Mouse (Mus musculus) limb, embryonic 14.5 days (tissue): ENCODE results near the gene Elmsan1. TPM values are rescaled to one million over a fixed set of nuclear protein-coding genes. Genes with fewer than 3 reads are reported as not detected.

ENCODE experiments used
- ATAC-seq: fragments of 200-750 bp; cut with Nextera tagmentation; 2 replicates; pipeline ENCODE4 v1.8.0; 2017; ENCODE audit warnings: low read depth, moderate number of reproducible peaks, moderate TSS enrichment; ENCODE audit not compliant: low FRiP score
- DNase-seq: peaks from one replicate; pipeline ENCODE4 v3.0.0-alpha.2; 2015; ENCODE audit warnings: low spot score
- H3K27ac ChIP-seq: fragments of 300-500 bp; sonication (generic); replicated peaks from 2 replicates; pipeline ENCODE4 v1.5.1; 2014; ENCODE audit warnings: low read depth, mild to moderate bottlenecking, low read length, moderate library complexity, mixed read lengths
- H3K27me3 ChIP-seq: fragments of 300-500 bp; sonication (generic); 2 replicates; pipeline ENCODE4 v1.6.1; 2014; ENCODE audit warnings: low read length, mixed read lengths; ENCODE audit not compliant: control insufficient read depth, insufficient read depth
- H3K36me3 ChIP-seq: fragments of 300-500 bp; sonication (generic); 2 replicates; pipeline ENCODE4 v1.6.1; 2014; ENCODE audit warnings: mild to moderate bottlenecking, low read length, moderate library complexity, mixed read lengths; ENCODE audit not compliant: control insufficient read depth, insufficient read depth
- H3K4me1 ChIP-seq: fragments of 300-500 bp; sonication (generic); 2 replicates; pipeline ENCODE4 v1.6.1; 2014; ENCODE audit warnings: antibody characterized with exemption, low read length, mixed read lengths; ENCODE audit not compliant: control insufficient read depth, insufficient read depth
- H3K4me2 ChIP-seq: fragments of 300-500 bp; sonication (generic); replicated peaks from 2 replicates; pipeline ENCODE4 v1.6.1; 2014; ENCODE audit warnings: low read depth, mild to moderate bottlenecking, low read length, moderate library complexity; ENCODE audit not compliant: severe bottlenecking
- H3K4me3 ChIP-seq: fragments of 300-500 bp; sonication (generic); replicated peaks from 2 replicates; pipeline ENCODE4 v1.5.1; 2014; ENCODE audit warnings: low read length
- H3K9ac ChIP-seq: fragments of 300-500 bp; sonication (generic); 2 replicates; pipeline ENCODE4 v1.6.1; 2014; ENCODE audit warnings: mild to moderate bottlenecking, low read depth, low read length, moderate library complexity; ENCODE audit not compliant: severe bottlenecking
- H3K9me3 ChIP-seq: fragments of 300-500 bp; sonication (generic); 2 replicates; pipeline ENCODE4 v1.6.1; 2016; ENCODE audit warnings: low read length; ENCODE audit not compliant: control insufficient read depth
- POLR2A ChIP-seq: fragments of 200-500 bp; IDR thresholded peaks from 2 replicates; pipeline ENCODE4 v1.8.0; 2012; ENCODE audit warnings: inconsistent platforms, mild to moderate bottlenecking, moderate library complexity, borderline replicate concordance; ENCODE audit not compliant: insufficient read depth, insufficient read length; ENCODE audit errors: extremely low read depth
- WGBS: fragments of 180-500 bp; shearing (Covaris S2); extraction: QIAGEN DNeasy Blood & Tissue Kit; methylation state at CpG from one replicate; pipeline ENCODE4 v1.1.7; 2014; 5-methylcytosine and 5-hydroxymethylcytosine counted together
- polyA plus RNA-seq, 2 experiments: library from polyadenylated mRNA; depleted of rRNA in 1 of 2; stranded (reverse) in 1 of 2; unstranded in 1 of 2; fragments of >200 nt; fragmentation: Nextera tagmentation in 1 of 2; extraction: Ambion mirVana in 1 of 2; gene quantifications; 2 replicates each; pipeline versions ENCODE4 v1.2.1 to v1.2.3; 2012 to 2014

Gene Elmsan1
- polyA plus RNA-seq, 2 experiments = 11.8 to 14.4 TPM

GRCm38 (mm10) chr12:84203170-84203777, 15.4 kb downstream of the Elmsan1 start:
- no peak for TF ChIP-seq POLR2A
- no peak overlapping the region for H3K4me3 ChIP-seq
- H3K36me3 ChIP-seq = 0 out of 2 replicates have a peak, but pooled peaks cover 4% of the 10 kb centered on the region
- peaks cover 24% of the 10 kb centered on the region for H3K4me1 ChIP-seq
- H3K4me2 ChIP-seq = no peak overlapping the region
- no peaks in the 10 kb centered on the region for H3K27me3 ChIP-seq
- WGBS = 73% methylated on average over 7 of the region's 7 CpGs
- H3K9me3 ChIP-seq = no peaks in the 10 kb centered on the region
- no peak overlapping the region for H3K27ac ChIP-seq
- no peak overlapping the region for H3K9ac ChIP-seq
- ATAC-seq (no peak), DNase-seq (no peak)

DNA sequence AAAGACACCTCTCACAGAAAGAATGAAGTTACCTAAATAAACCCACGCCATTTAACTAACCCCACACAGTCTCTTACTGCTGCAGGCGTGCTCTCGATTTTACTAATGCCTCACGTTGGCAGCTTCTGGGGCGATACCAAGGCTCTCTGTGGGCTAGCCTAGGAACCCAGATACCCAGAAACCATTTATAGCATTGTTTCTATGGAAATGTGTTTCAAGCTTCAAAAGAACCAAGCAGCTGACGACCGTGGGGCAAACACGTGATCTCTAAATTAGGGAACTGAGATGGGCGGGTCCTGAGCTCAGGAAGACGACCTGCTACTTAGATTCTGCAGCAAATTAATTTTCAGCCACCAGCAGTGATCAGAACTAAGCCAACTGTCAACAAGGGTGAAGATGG, 16.1 kb downstream of the Elmsan1 start:
- Histone ChIP-seq H3K27me3 (no peaks in the 10 kb centered on the region), H3K36me3 (0 out of 2 replicates have a peak, but pooled peaks cover 4% of the 10 kb centered on the region), H3K9ac (no peak overlapping the region), H3K4me3 (no peak overlapping the region), H3K27ac (no peak overlapping the region), H3K4me2 (no peak overlapping the region), H3K4me1 (peaks cover 18% of the 10 kb centered on the region), H3K9me3 (no peaks in the 10 kb centered on the region)
- 71% methylated on average over 10 of the region's 10 CpGs for WGBS
- no peak for TF ChIP-seq POLR2A
- no peak for ATAC-seq
- DNase-seq = no peak

GRCm38 (mm10) chr12:84201686-84202484, 16.8 kb downstream of the Elmsan1 start:
- no peak overlapping the region for H3K4me3 ChIP-seq
- no peaks in the 10 kb centered on the region for H3K27me3 ChIP-seq
- no peak for ATAC-seq
- H3K9me3 ChIP-seq = no peaks in the 10 kb centered on the region
- no peak overlapping the region for H3K4me2 ChIP-seq
- H3K36me3 ChIP-seq = 0 out of 2 replicates have a peak, but pooled peaks cover 4% of the 10 kb centered on the region
- 82% methylated on average over 18 of the region's 18 CpGs for WGBS
- DNase-seq = no peak
- no peak overlapping the region for H3K27ac ChIP-seq
- H3K4me1 ChIP-seq = peaks cover 15% of the 10 kb centered on the region
- TF ChIP-seq POLR2A = no peak
- H3K9ac ChIP-seq = no peak overlapping the region

GRCm38 (mm10) chr12:84201222-84201621, 17.5 kb downstream of the Elmsan1 start:
- Histone ChIP-seq H3K4me3 (no peak overlapping the region), H3K27ac (no peak overlapping the region), H3K4me2 (no peak overlapping the region), H3K36me3 (0 out of 2 replicates have a peak, but pooled peaks cover 4% of the 10 kb centered on the region), H3K4me1 (peaks cover 9% of the 10 kb centered on the region), H3K27me3 (no peaks in the 10 kb centered on the region), H3K9me3 (no peaks in the 10 kb centered on the region), H3K9ac (no peak overlapping the region)
- ATAC-seq = no peak
- 94% methylated on average over 4 of the region's 4 CpGs for WGBS
- DNase-seq = no peak
- TF ChIP-seq POLR2A = no peak

GRCm38 (mm10) chr12:84198880-84199279, 19.8 kb downstream of the Elmsan1 start:
- Histone ChIP-seq H3K9ac (no peak overlapping the region), H3K27me3 (no peaks in the 10 kb centered on the region), H3K4me3 (no peak overlapping the region), H3K36me3 (no peaks in the 10 kb centered on the region), H3K27ac (no peak overlapping the region), H3K4me2 (no peak overlapping the region), H3K4me1 (peaks cover 12% of the 10 kb centered on the region), H3K9me3 (no peaks in the 10 kb centered on the region)
- DNase-seq = no peak
- no peak for ATAC-seq
- TF ChIP-seq POLR2A = no peak
- 65% methylated on average over 10 of the region's 10 CpGs for WGBS
